In genomic region chr19:47918016-47918415, GRCm38 (mm10) we compare ENCODE assay signal across 9 mouse cellular contexts. TPM values are rescaled to one million over a fixed set of nuclear protein-coding genes. Genes with fewer than 3 reads are reported as not detected.
DNase-seq lines count a peak whose midpoint lies in the region; ATAC-seq and TF ChIP-seq lines count a peak whose summit lies in the region.
"Had no signal": no experiment of that assay in that cellular context is flagged by ENCODE, and none has a peak within 500 bp of the region (broad histone marks: within the 10 kb centered on the region; RNA-seq: fewer than 3 reads in every experiment).

No protein-coding gene starts in this region.

- no peaks in the 10 kb centered on the region for H3K36me3 ChIP-seq in kidney, postnatal 0 days (ENCODE audit: insufficient read depth, low read length)
- H3K36me3 ChIP-seq in forebrain, embryonic 10.5 days (replicated peaks), result peaks cover 3% of the 10 kb centered on the region
- H3K36me3 ChIP-seq in limb, embryonic 11.5 days (ENCODE audit: control insufficient read depth, insufficient read depth, low read length), result no peaks in the 10 kb centered on the region
- H3K36me3 ChIP-seq in neural tube, embryonic 12.5 days, result no peaks in the 10 kb centered on the region

- no peak overlapping the region; the same call in 1 of the 2 replicates for H3K27ac ChIP-seq in kidney, postnatal 0 days
- peak overlapping the region; percentile 98 for H3K27ac ChIP-seq in forebrain, embryonic 10.5 days
- no peak overlapping the region; the same call in 1 of the 2 replicates for H3K27ac ChIP-seq in limb, embryonic 11.5 days (replicated peaks; ENCODE audit: low read depth, low read length)
- H3K27ac ChIP-seq in neural tube, embryonic 12.5 days, result no peak overlapping the region

- peak overlapping the region; percentile 83 for H3K4me2 ChIP-seq in kidney, postnatal 0 days (ENCODE audit: low read length)
- peak overlapping the region; percentile 81 for H3K4me2 ChIP-seq in limb, embryonic 11.5 days (ENCODE audit: low read depth, severe bottlenecking)
- peak overlapping the region; percentile 82 for H3K4me2 ChIP-seq in neural tube, embryonic 12.5 days (replicated peaks)

- H3K9me3 ChIP-seq in kidney, postnatal 0 days (replicated peaks; ENCODE audit: low read length), result no peaks in the 10 kb centered on the region
- H3K9me3 ChIP-seq in forebrain, embryonic 10.5 days, result no peaks in the 10 kb centered on the region
- H3K9me3 ChIP-seq in limb, embryonic 11.5 days (ENCODE audit: control insufficient read depth, low read length), result no peaks in the 10 kb centered on the region
- no peaks in the 10 kb centered on the region for H3K9me3 ChIP-seq in neural tube, embryonic 12.5 days

- no peaks in the 10 kb centered on the region for H3K27me3 ChIP-seq in kidney, postnatal 0 days (ENCODE audit: insufficient read depth, low read length)
- H3K27me3 ChIP-seq in forebrain, embryonic 10.5 days (ENCODE audit: poor library complexity, severe bottlenecking), result no peaks in the 10 kb centered on the region
- H3K27me3 ChIP-seq in limb, embryonic 11.5 days (ENCODE audit: control insufficient read depth, insufficient read depth, low read length), result no peaks in the 10 kb centered on the region
- H3K27me3 ChIP-seq in neural tube, embryonic 12.5 days (replicated peaks), result no peaks in the 10 kb centered on the region

- 14% methylated on average over 9 of the region's 9 CpGs for WGBS in kidney, postnatal 0 days
- WGBS in forebrain, embryonic 10.5 days, result 21% methylated on average over 9 of the region's 9 CpGs
- 20% methylated on average over 9 of the region's 9 CpGs for WGBS in limb, embryonic 11.5 days
- WGBS in neural tube, embryonic 12.5 days, result 20% methylated on average over 9 of the region's 9 CpGs

- DNase-seq in kidney, postnatal 0 days (ENCODE audit: low spot score), result no peak
- DNase-seq in kidney, adult 9 months, result no peak
- DNase-seq in forebrain, embryonic 10.5 days (ENCODE audit: extremely low spot score, low spot score), result no peak
- no peak for DNase-seq in limb, embryonic 11.5 days (ENCODE audit: low spot score)
- DNase-seq in layer of hippocampus, postnatal 14 days (ENCODE audit: low spot score in 2 of 2), result no peak
- DNase-seq in urinary bladder, postnatal 4 days (ENCODE audit: low spot score in 2 of 2), result no peak
- no peak for DNase-seq in gastrocnemius, adult 18-20 months (ENCODE audit: low spot score)

- no peaks in the 10 kb centered on the region for H3K4me1 ChIP-seq in kidney, postnatal 0 days (replicated peaks; ENCODE audit: insufficient read depth, low read length)
- H3K4me1 ChIP-seq in forebrain, embryonic 10.5 days, result peaks cover 42% of the 10 kb centered on the region
- H3K4me1 ChIP-seq in limb, embryonic 11.5 days (ENCODE audit: control insufficient read depth, insufficient read depth, low read length), result peaks cover 20% of the 10 kb centered on the region
- H3K4me1 ChIP-seq in neural tube, embryonic 12.5 days, result peaks cover 28% of the 10 kb centered on the region

- TF ChIP-seq CTCF in kidney, postnatal 0 days (IDR thresholded peaks at IDR 0.05; ENCODE audit: low read depth), result no peak

- peak overlapping the region; percentile 84 for H3K4me3 ChIP-seq in kidney, postnatal 0 days (replicated peaks; ENCODE audit: low read depth, low read length)
- peak overlapping the region; percentile 90 for H3K4me3 ChIP-seq in forebrain, embryonic 10.5 days
- peak overlapping the region; percentile 81 for H3K4me3 ChIP-seq in limb, embryonic 11.5 days (ENCODE audit: low read depth, low read length)
- H3K4me3 ChIP-seq in neural tube, embryonic 12.5 days, result peak overlapping the region; percentile 78

- ATAC-seq in kidney, postnatal 0 days (replicated peaks; ENCODE audit: low FRiP score, low read depth), result no peak
- no peak for ATAC-seq in limb, embryonic 11.5 days (ENCODE audit: insufficient number of reproducible peaks, low FRiP score, low TSS enrichment, low read depth)
- no peak for ATAC-seq in neural tube, embryonic 12.5 days (ENCODE audit: low FRiP score, low read depth)

- peak overlapping the region; percentile 81 for H3K9ac ChIP-seq in kidney, postnatal 0 days (ENCODE audit: low read depth, low read length)
- peak overlapping the region; percentile 96 for H3K9ac ChIP-seq in limb, embryonic 11.5 days (ENCODE audit: low read length)
- H3K9ac ChIP-seq in neural tube, embryonic 12.5 days, result peak overlapping the region; percentile 82; the same call in 1 of the 2 replicates

RNA-seq across cellular contexts. Expression of gene Cfap43, which starts 1.1 kb away (rescaled TPM):
- polyA plus RNA-seq in kidney, postnatal 0 days (2015; fragmentation: Nextera tagmentation; extraction: Ambion mirVana), result 0.06 and 0.16 TPM in 2 replicates
- polyA plus RNA-seq in forebrain, embryonic 10.5 days (2016; fragmentation: Nextera tagmentation; extraction: Ambion mirVana), result 0.05 and 0.06 TPM in 2 replicates
- 0.04 and 0.27 TPM in 2 replicates for polyA plus RNA-seq in limb, embryonic 11.5 days (2014; fragmentation: Nextera tagmentation; extraction: Ambion mirVana)
- 0.04 and 0.18 TPM in 2 replicates for polyA plus RNA-seq in neural tube, embryonic 12.5 days (2016; fragmentation: Nextera tagmentation; extraction: Ambion mirVana)
- total RNA-seq in layer of hippocampus, postnatal 14 days (2021), result 1 to 10 TPM; 1.5 to 4.8 TPM
- not detected for total RNA-seq in gastrocnemius, adult 18-20 months (2021)
- polyA plus RNA-seq: large intestine, adult 2 months had no signal

RNA-seq across cellular contexts. Expression of gene Itprip, which starts 1.1 kb away (rescaled TPM):
- polyA plus RNA-seq in kidney, postnatal 0 days (2015; fragmentation: Nextera tagmentation; extraction: Ambion mirVana), result 10.7 and 12.1 TPM in 2 replicates
- polyA plus RNA-seq in forebrain, embryonic 10.5 days (2016; fragmentation: Nextera tagmentation; extraction: Ambion mirVana), result 21.2 and 21.9 TPM in 2 replicates
- polyA plus RNA-seq in limb, embryonic 11.5 days (2014; fragmentation: Nextera tagmentation; extraction: Ambion mirVana), result 20.0 and 20.3 TPM in 2 replicates
- polyA plus RNA-seq in neural tube, embryonic 12.5 days (2016; fragmentation: Nextera tagmentation; extraction: Ambion mirVana), result 15.4 and 16.4 TPM in 2 replicates
- total RNA-seq in layer of hippocampus, postnatal 14 days (2021), result 1 to 10 TPM; 1.7 to 1.9 TPM
- under 1 TPM; 0.50 to 0.90 TPM for total RNA-seq in gastrocnemius, adult 18-20 months (2021)

RNA-seq across cellular contexts. Expression of gene Cfap58, which starts 19.5 kb away (rescaled TPM):
- polyA plus RNA-seq in kidney, postnatal 0 days (2015; fragmentation: Nextera tagmentation; extraction: Ambion mirVana), result 0.09 TPM in 1 of 2 replicates, not detected in the other
- polyA plus RNA-seq in forebrain, embryonic 10.5 days (2016; fragmentation: Nextera tagmentation; extraction: Ambion mirVana), result 0.06 TPM in 1 of 2 replicates, not detected in the other
- polyA plus RNA-seq in limb, embryonic 11.5 days (2014; fragmentation: Nextera tagmentation; extraction: Ambion mirVana), result 0.09 TPM in 1 of 2 replicates, not detected in the other
- polyA plus RNA-seq in neural tube, embryonic 12.5 days (2016; fragmentation: Nextera tagmentation; extraction: Ambion mirVana), result 0.20 and 0.33 TPM in 2 replicates
- total RNA-seq in layer of hippocampus, postnatal 14 days (2021), result under 1 TPM; 0.29 to 0.55 TPM
- total RNA-seq in gastrocnemius, adult 18-20 months (2021), result not detected
- polyA plus RNA-seq: large intestine, adult 2 months had no signal

RNA-seq across cellular contexts. Expression of gene Gsto2, which starts 52.7 kb away (rescaled TPM):
- 1.7 and 1.9 TPM in 2 replicates for polyA plus RNA-seq in kidney, postnatal 0 days (2015; fragmentation: Nextera tagmentation; extraction: Ambion mirVana)
- 0.76 and 0.81 TPM in 2 replicates for polyA plus RNA-seq in forebrain, embryonic 10.5 days (2016; fragmentation: Nextera tagmentation; extraction: Ambion mirVana)
- 0.78 and 1.1 TPM in 2 replicates for polyA plus RNA-seq in limb, embryonic 11.5 days (2014; fragmentation: Nextera tagmentation; extraction: Ambion mirVana)
- 0.73 and 0.98 TPM in 2 replicates for polyA plus RNA-seq in neural tube, embryonic 12.5 days (2016; fragmentation: Nextera tagmentation; extraction: Ambion mirVana)
- total RNA-seq in layer of hippocampus, postnatal 14 days (2021), result 1 to 10 TPM; 1.8 to 3.0 TPM
- under 1 TPM; 0.25 to 0.66 TPM for total RNA-seq in gastrocnemius, adult 18-20 months (2021)
